Mouse (Mus musculus): ENCODE data around the gene Slc25a36.

GRCm38 (mm10) chr9:97061696-97062095 lies 49.3 kb downstream of the Slc25a36 start:
- TF ChIP-seq CTCF (IDR thresholded peaks at IDR 0.05; ENCODE audit: insufficient read depth, low read length) (no peak), POLR2A (IDR thresholded peaks at IDR 0.05; ENCODE audit: borderline replicate concordance, extremely low read depth, low read depth, low read length) (no peak)
